Mouse (Mus musculus): Measurements from ENCODE around the gene Cyp46a1. TPM values are rescaled to one million over a fixed set of nuclear protein-coding genes. Genes with fewer than 3 reads are reported as not detected.

The Cyp46a1 gene
- total and polyA plus RNA-seq, 2 experiments from 2014 or later, result 36.3 to 46.2 TPM

DNA sequence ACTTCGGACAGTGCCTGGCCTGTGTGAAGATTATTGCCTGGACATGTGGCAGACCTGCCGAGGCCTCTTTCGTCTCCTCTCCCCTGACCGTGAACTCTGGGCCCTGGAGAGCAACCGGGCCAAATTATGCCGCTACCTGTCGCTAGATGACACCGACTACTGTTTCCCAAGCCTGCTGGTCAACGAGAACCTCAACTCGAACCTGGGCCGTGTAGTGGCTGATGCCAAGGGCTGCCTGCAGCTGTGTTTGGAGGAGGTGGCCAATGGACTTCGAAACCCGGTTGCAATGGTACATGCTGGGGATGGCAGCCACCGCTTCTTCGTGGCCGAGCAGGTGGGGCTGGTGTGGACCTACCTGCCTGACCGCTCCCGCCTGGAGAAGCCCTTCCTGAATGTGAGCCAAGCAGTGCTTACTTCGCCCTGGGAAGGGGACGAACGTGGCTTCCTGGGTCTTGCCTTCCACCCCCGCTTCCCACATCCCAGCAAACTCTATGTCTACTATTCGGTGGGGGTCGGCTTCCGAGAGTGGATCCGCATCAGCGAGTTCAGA lies 22.4 kb upstream of the Cyp46a1 start:
- Histone ChIP-seq H3K4me2 (ENCODE audit: low read depth, low read length) (no peak overlapping the region), H3K9me3 (ENCODE audit: low read length) (no peaks in the 10 kb centered on the region), H3K27me3 (ENCODE audit: insufficient read depth, low read length) (no peaks in the 10 kb centered on the region), H3K27ac (no peak overlapping the region), H3K36me3 (ENCODE audit: insufficient read depth, low read length) (no peaks in the 10 kb centered on the region), H3K4me3 (ENCODE audit: low read length) (no peak overlapping the region), H3K4me1 (ENCODE audit: insufficient read depth, low read length) (no peaks in the 10 kb centered on the region), H3K9ac (replicated peaks; ENCODE audit: low read length) (no peak overlapping the region)
- DNase-seq (ENCODE audit: low spot score) (no peak), ATAC-seq (no peak)
- WGBS, result 88% methylated on average over 27 of the region's 27 CpGs
- TF ChIP-seq CTCF (IDR thresholded peaks at IDR 0.05; ENCODE audit: low read depth), result no peak

DNA sequence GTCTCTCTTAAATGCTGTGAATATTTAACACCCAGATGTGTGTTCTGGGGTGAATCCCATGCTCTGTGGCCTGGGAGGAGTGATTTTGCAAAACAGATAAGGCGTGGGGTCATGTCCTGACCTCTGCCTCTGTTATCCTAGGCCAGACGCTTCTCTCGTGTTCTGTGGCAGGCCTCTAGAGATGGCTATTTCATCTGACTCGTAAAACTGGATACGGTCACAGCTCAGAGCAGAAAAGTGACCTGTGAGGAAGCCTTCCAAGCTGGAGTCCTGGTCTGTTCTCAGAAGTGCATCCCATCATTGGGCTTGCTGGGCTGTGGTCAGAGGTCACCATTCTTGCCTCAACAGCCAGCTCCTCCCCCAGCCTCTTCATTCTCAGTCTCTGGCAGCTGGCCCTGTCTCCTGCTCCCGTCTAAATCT lies 21.7 kb upstream of the Cyp46a1 start:
- H3K36me3 ChIP-seq (ENCODE audit: insufficient read depth, low read length), result no peaks in the 10 kb centered on the region
- no peak overlapping the region for H3K9ac ChIP-seq (replicated peaks; ENCODE audit: low read length)
- H3K4me2 ChIP-seq (ENCODE audit: low read depth, low read length), result no peak overlapping the region
- no peaks in the 10 kb centered on the region for H3K9me3 ChIP-seq (ENCODE audit: low read length)
- H3K4me1 ChIP-seq (ENCODE audit: insufficient read depth, low read length), result no peaks in the 10 kb centered on the region
- no peak for DNase-seq (ENCODE audit: low spot score)
- no peak for ATAC-seq
- H3K4me3 ChIP-seq (ENCODE audit: low read length), result no peak overlapping the region
- 29% methylated on average over 6 of the region's 6 CpGs for WGBS
- H3K27me3 ChIP-seq (ENCODE audit: insufficient read depth, low read length), result no peaks in the 10 kb centered on the region
- H3K27ac ChIP-seq, result no peak overlapping the region
- no peak for TF ChIP-seq CTCF (IDR thresholded peaks at IDR 0.05; ENCODE audit: low read depth)

DNA sequence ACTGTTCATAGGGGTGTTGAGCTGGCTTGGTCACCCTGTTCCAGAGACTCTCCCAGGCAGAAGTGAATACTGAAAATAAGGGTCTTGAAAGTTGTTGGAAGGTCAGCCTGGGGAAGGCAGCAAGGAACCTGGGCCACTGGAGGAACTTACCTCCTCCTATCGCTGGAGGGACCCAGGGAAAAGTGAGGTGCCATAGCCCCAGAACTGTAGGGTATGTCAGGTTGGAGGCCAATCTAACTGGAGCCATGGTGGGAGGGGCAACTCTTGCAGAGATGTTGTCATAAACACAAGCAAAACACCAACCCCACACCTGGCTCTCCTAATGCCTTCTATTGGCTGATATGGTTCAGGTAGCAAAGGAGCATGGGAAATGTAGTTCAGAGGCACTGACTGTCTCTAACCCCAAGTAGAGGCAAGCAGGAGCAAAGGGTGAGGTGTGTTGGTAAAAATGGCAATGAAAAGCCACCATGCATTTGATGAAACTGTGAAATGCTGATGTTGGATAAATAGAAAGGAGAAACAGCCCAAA lies 20.9 kb upstream of the Cyp46a1 start:
- DNase-seq (ENCODE audit: low spot score) (no peak), ATAC-seq (no peak)
- Histone ChIP-seq H3K4me3 (ENCODE audit: low read length) (no peak overlapping the region), H3K9ac (replicated peaks; ENCODE audit: low read length) (no peak overlapping the region), H3K27me3 (ENCODE audit: insufficient read depth, low read length) (0 out of 2 replicates have a peak, but pooled peaks cover 3% of the 10 kb centered on the region), H3K27ac (no peak overlapping the region), H3K4me1 (ENCODE audit: insufficient read depth, low read length) (0 out of 2 replicates have a peak, but pooled peaks cover under 1% of the 10 kb centered on the region), H3K4me2 (ENCODE audit: low read depth, low read length) (no peak overlapping the region), H3K9me3 (ENCODE audit: low read length) (no peaks in the 10 kb centered on the region), H3K36me3 (ENCODE audit: insufficient read depth, low read length) (no peaks in the 10 kb centered on the region)
- no peak for TF ChIP-seq CTCF (IDR thresholded peaks at IDR 0.05; ENCODE audit: low read depth)
- WGBS, result 84% methylated on average over 1 of the region's 1 CpGs

DNA sequence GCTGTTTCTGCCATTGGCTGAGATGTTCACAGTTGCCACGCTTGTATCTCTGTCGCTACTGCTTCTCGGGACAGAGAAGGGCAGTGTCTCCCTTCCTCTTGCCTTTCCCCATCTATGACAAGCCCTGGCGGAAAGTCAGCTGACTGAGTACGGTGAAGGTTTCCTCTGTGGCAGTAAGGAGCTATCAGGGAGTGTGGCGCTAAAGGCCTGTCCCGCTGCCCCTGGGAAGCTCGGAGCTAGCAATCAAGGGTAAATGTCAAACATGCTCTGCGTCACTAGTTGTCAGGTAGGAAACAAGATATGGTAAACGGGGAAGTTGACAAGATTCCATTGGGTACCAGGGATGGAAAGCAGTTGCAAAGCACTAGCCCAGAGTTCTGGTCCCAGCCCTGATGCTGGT lies 18.4 kb upstream of the Cyp46a1 start:
- Histone ChIP-seq H3K4me2 (ENCODE audit: low read depth, low read length) (no peak overlapping the region), H3K27me3 (ENCODE audit: insufficient read depth, low read length) (0 out of 2 replicates have a peak, but pooled peaks cover 10% of the 10 kb centered on the region), H3K27ac (no peak overlapping the region), H3K4me1 (ENCODE audit: insufficient read depth, low read length) (0 out of 2 replicates have a peak, but pooled peaks cover 3% of the 10 kb centered on the region), H3K4me3 (ENCODE audit: low read length) (no peak overlapping the region), H3K9ac (replicated peaks; ENCODE audit: low read length) (no peak overlapping the region), H3K36me3 (ENCODE audit: insufficient read depth, low read length) (no peaks in the 10 kb centered on the region), H3K9me3 (ENCODE audit: low read length) (no peaks in the 10 kb centered on the region)
- ATAC-seq (no peak), DNase-seq (ENCODE audit: low spot score) (no peak)
- TF ChIP-seq CTCF (IDR thresholded peaks at IDR 0.05; ENCODE audit: low read depth), result no peak
- WGBS, result 63% methylated on average over 10 of the region's 10 CpGs

DNA sequence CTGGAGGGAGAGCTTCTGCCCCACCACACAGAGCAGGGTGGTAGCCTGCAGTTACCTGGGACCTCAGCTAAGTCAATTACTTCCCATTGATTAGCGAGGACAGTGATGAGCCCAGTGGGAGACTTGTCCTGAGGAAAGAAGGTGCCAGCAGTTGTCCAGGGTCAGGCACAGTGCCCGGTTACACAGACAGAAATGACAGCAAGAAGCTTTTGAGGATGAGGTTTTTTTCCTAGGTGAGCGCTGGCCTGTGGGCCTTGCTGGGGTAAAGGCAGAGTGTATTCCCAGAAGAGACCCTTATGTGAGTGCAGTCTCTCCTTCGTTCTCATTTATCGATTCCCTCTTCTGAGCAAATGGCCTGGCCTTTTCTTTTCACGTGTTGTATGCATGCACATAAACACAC lies 17.5 kb upstream of the Cyp46a1 start:
- H3K27me3 ChIP-seq (ENCODE audit: insufficient read depth, low read length), result 0 out of 2 replicates have a peak, but pooled peaks cover 10% of the 10 kb centered on the region
- no peak overlapping the region for H3K27ac ChIP-seq
- H3K36me3 ChIP-seq (ENCODE audit: insufficient read depth, low read length), result no peaks in the 10 kb centered on the region
- H3K9ac ChIP-seq (replicated peaks; ENCODE audit: low read length), result no peak overlapping the region
- DNase-seq (ENCODE audit: low spot score) (no peak), ATAC-seq (no peak)
- H3K4me2 ChIP-seq (ENCODE audit: low read depth, low read length), result no peak overlapping the region
- H3K4me3 ChIP-seq (ENCODE audit: low read length), result no peak overlapping the region
- no peaks in the 10 kb centered on the region for H3K9me3 ChIP-seq (ENCODE audit: low read length)
- H3K4me1 ChIP-seq (ENCODE audit: insufficient read depth, low read length), result 0 out of 2 replicates have a peak, but pooled peaks cover 3% of the 10 kb centered on the region
- 32% methylated on average over 6 of the region's 6 CpGs for WGBS
- TF ChIP-seq CTCF (IDR thresholded peaks at IDR 0.05; ENCODE audit: low read depth), result no peak

DNA sequence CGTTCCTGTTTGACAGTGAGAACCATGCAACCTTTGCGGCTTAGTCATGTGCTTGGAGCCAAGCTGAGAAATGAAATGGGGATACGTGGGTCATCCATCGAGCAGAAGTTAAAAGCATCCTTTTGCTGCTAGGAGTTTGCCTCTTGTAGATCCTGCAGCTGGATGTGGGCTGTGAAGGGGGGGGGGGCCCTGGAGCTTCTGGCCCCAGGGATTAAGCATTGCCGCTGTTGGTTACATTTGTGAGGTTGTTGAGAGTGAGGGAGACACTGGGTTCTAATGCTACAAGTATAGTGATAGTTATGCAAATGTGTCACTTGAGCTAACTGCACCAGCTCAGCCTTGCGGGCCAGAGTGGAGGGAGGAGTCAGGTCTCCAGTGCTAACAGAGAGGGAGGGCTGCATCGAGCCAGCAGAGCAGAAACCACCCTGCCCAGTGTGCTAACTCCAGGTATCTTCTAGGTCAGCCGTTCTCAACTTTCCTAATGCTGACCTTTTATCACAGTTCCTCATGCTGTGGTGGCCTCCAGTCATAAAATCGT lies 16.9 kb upstream of the Cyp46a1 start:
- no peak overlapping the region for H3K4me3 ChIP-seq (ENCODE audit: low read length)
- no peak for ATAC-seq
- H3K27me3 ChIP-seq (ENCODE audit: insufficient read depth, low read length), result 0 out of 2 replicates have a peak, but pooled peaks cover 10% of the 10 kb centered on the region
- no peaks in the 10 kb centered on the region for H3K36me3 ChIP-seq (ENCODE audit: insufficient read depth, low read length)
- no peak for DNase-seq (ENCODE audit: low spot score)
- H3K4me2 ChIP-seq (ENCODE audit: low read depth, low read length), result no peak overlapping the region
- no peak overlapping the region for H3K9ac ChIP-seq (replicated peaks; ENCODE audit: low read length)
- 0 out of 2 replicates have a peak, but pooled peaks cover 3% of the 10 kb centered on the region for H3K4me1 ChIP-seq (ENCODE audit: insufficient read depth, low read length)
- H3K27ac ChIP-seq, result no peak overlapping the region
- TF ChIP-seq CTCF (IDR thresholded peaks at IDR 0.05; ENCODE audit: low read depth), result no peak
- WGBS, result 26% methylated on average over 9 of the region's 9 CpGs
- H3K9me3 ChIP-seq (ENCODE audit: low read length), result no peaks in the 10 kb centered on the region

Data from hindbrain, postnatal 0 days (tissue).